Mouse (Mus musculus) adrenal gland, postnatal 36 days (tissue): ENCODE results near the gene Ptn. TPM values are rescaled to one million over a fixed set of nuclear protein-coding genes. Genes with fewer than 3 reads are reported as not detected.
"Not testable (repeated sequence)": the region's sequence is repeated elsewhere in the genome, so short reads cannot be mapped to it uniquely, and the experiment has no call there.

ENCODE experiments used
- DNase-seq, 2 experiments: peaks; one replicate each; pipeline ENCODE4 v3.0.0; 2021; ENCODE audit warnings: mixed read lengths in 1 of 2
- total RNA-seq, 2 experiments: library from RNA; stranded (reverse); gene quantifications; 2 replicates each; pipeline ENCODE4 v1.2.3; 2021

Ptn gene
- total RNA-seq, 2 experiments from 2014 or later: 82.6 to 83.9 TPM

- no peak for DNase-seq
Measured at GRCm38 (mm10) chr6:36766941-36767340, 43.1 kb downstream of the Ptn start.

GRCm38 (mm10) chr6:36755001-36755885, 54.8 kb downstream of the Ptn start:
- DNase-seq: no peak

- no peak for DNase-seq
Measured at GRCm38 (mm10) chr6:36752887-36753286, 57.1 kb downstream of the Ptn start.

GRCm38 (mm10) chr6:36739811-36740210, 70.2 kb downstream of the Ptn start:
- DNase-seq: no peak

- DNase-seq: no peak
Measured at GRCm38 (mm10) chr6:36736763-36737162, 73.3 kb downstream of the Ptn start.

GRCm38 (mm10) chr6:36735622-36736021, 74.4 kb downstream of the Ptn start:
- not testable (repeated sequence) for DNase-seq

GRCm38 (mm10) chr6:36729811-36730210, 80.2 kb downstream of the Ptn start:
- DNase-seq: not testable (repeated sequence)

GRCm38 (mm10) chr6:36728079-36728478, 81.9 kb downstream of the Ptn start:
- DNase-seq: peak in 1 of 2 experiments; percentile 36

- peak; percentile 52 to 72 for DNase-seq
Measured at GRCm38 (mm10) chr6:36725509-36726160, 84.4 kb downstream of the Ptn start.

GRCm38 (mm10) chr6:36722769-36723549, 87.1 kb downstream of the Ptn start:
- DNase-seq: no peak

- DNase-seq: no peak
Measured at GRCm38 (mm10) chr6:36713329-36713728, 96.7 kb downstream of the Ptn start.

- no peak for DNase-seq
Measured at GRCm38 (mm10) chr6:36695481-36695880, 114.5 kb downstream of the Ptn start.

- peak; percentile 34 to 60 for DNase-seq
Measured at GRCm38 (mm10) chr6:36691497-36691896, 118.5 kb downstream of the Ptn start.

GRCm38 (mm10) chr6:36690941-36691340, 119.1 kb downstream of the Ptn start:
- DNase-seq: no peak

GRCm38 (mm10) chr6:36676710-36677691, 133.0 kb downstream of the Ptn start:
- peak; percentile 46 to 63 for DNase-seq

GRCm38 (mm10) chr6:36672399-36673221, 137.4 kb downstream of the Ptn start:
- DNase-seq: no peak

GRCm38 (mm10) chr6:36671274-36671673, 138.7 kb downstream of the Ptn start:
- DNase-seq: no peak
